Mouse (Mus musculus): ENCODE results near the gene Gstm5.
"Not testable (repeated sequence)": the region's sequence is repeated elsewhere in the genome, so short reads cannot be mapped to it uniquely, and the experiment has no call there.

The Gstm5 gene

GRCm38 (mm10) chr3:107873335-107874251 is 22.0 kb upstream of the Gstm5 start:
- no peak for DNase-seq (ENCODE audit: low spot score in 2 of 2)

DNA sequence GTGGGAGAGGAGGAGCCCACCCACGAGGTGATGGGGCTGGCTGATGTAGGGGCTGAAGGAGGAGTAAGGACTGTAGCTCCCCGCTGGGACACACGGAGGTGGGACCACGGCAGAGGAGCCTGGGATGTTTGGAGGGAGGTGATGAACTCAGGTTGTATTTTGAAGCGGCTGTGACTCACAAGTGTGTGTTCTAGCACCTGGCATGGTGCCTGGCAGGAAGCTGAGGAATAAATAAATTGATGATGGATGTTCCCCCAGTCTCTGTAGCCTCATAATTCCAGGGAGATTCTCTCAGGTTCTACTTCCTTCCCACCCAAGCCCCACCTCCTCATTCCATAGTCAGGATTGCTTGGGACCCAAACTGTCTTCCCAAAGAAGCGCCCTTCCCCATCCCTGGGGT is 20.4 kb upstream of the Gstm5 start:
- DNase-seq (ENCODE audit: low spot score in 2 of 2): no peak

DNA sequence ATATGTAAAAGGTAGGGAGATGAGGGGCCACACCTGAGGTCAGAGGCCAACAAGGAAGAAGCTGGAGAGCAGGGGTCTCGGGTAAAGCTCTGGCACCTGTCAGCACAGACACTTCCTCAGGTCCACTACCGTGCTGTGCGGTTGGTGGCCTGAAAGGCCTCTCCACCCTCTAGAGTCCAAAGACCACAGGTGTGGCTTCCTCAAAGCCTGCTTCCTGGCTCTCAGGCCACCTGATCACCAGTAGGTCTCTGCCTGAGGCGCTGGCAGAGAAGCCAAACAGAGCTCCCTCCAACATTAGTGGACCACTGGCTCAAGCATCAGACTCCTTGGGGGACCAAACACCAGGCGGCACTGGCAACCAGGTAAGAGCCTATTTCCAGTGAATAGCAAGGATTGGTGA is 18.6 kb upstream of the Gstm5 start, which contains the start of gene Eps8l3:
Gene Eps8l3, plus strand, starts transcription at position 225 of the 400 bp plus-strand sequence.
- no peak for DNase-seq (ENCODE audit: low spot score in 2 of 2)

DNA sequence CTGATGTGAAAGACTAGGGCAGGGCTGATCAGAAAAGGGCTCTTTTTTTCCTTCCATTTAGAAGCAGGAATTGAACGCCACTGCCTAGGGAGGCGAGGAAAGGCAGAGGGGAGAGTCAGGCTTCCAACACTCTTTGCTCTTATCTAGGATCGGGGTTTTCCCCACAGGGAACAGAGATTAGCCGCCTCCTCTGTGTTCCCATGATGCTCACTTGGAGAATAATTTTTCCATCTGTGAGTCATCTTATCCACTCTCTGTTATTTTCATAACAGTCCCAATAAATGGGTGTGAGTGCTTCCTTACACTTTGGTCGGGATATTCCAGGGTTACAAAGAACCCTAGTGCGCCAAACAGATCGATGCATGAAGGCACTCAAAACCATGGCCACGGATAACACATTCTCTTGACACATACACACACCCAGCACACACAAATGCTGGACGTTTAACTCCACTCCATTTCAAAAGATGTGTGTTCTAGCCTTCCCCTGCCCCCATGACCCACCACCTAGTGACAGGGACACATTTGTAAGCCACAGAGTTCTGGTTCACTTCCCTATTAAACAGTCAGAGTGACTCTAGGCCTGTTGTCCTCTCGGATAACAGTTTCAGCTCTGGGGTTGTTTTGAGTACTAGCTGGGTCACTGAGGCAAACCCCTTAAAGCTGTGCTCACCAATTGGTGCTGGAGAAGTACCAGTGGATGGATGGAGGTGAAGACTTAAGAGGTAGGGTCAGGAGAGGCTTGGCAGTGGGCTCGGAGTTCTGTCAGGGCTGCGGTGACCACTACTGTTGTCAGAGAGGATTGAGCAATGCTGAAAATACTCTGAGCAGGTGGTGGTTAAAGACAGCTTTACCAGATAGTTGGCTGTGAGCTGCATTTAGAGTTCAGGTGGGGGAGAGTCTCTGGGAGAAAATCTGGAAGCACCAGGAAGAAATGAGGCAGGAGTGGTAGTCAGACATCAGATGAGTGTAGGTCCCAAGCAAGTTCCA is 17.6 kb upstream of the Gstm5 start:
- no peak for DNase-seq (ENCODE audit: low spot score in 2 of 2)

DNA sequence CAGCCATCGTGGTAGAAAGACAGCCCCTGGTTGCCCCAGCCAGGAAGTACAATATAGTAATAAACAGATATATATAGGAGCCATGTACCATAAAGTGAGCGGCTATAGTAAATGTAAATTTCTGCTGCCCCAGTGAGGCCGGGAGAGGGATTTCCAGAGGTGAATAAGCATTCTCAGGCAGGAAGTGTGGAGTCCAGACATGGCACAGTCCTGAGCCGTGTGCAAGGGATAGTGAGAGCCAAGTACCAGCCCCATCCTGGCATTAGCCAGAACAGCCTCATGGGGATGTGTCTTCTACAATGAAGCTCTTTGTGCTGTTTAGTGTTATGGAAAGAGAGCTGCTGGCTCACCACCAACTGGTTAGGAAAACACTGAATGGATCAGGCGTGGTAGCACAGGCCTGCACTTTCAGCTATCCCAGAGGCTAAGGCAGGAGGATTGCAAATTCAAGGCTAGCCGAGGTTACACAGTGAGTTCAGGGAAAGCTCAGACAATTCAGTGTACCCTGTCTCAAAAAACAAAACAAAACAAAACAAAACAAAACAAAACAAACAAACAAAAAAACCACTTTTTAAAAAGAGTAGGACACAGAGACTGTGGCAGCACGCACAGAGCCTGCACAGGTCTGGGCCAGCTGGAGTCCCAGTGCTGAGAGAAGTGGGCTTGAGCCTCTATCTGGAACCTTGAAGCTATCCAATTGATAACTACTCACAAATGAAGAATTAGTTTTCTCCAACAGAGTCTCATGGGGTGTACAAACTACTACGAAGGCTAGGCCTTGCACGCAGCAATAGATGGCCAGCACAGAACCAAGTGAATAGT is 7.7 kb upstream of the Gstm5 start:
- DNase-seq (ENCODE audit: low spot score in 2 of 2): no peak

GRCm38 (mm10) chr3:107889236-107889635 is 6.4 kb upstream of the Gstm5 start:
- DNase-seq (ENCODE audit: low spot score in 2 of 2): not testable (repeated sequence)

DNA sequence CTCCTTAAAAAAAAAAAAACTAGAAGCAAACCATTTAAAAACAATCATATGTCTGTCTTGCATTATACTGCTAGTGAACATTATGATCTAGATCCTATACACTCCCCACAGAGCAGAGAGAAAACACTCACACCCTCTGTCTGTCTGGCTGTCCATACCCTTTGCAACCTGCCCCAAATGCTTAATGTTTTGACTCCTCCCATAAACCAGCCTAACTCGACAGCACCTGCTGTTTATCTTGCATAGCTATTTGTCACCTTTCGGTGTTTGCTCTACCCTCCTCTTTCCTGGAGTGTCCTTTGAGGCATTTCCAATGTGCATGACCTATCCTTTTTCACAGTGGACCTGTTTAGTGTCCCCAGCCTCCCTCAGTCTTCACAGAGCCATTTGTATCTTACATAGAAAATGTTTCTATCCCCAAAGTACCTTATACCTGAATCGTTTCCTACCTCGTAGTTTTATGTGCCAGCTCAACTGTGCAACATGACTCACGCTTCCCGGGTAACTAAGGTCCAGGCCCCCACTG is 364 bp upstream of the Gstm5 start:
- no peak for DNase-seq (ENCODE audit: low spot score in 2 of 2)

GRCm38 (mm10) chr3:107898691-107899090 is 3.1 kb downstream of the Gstm5 start:
- DNase-seq (ENCODE audit: low spot score in 2 of 2): no peak

DNA sequence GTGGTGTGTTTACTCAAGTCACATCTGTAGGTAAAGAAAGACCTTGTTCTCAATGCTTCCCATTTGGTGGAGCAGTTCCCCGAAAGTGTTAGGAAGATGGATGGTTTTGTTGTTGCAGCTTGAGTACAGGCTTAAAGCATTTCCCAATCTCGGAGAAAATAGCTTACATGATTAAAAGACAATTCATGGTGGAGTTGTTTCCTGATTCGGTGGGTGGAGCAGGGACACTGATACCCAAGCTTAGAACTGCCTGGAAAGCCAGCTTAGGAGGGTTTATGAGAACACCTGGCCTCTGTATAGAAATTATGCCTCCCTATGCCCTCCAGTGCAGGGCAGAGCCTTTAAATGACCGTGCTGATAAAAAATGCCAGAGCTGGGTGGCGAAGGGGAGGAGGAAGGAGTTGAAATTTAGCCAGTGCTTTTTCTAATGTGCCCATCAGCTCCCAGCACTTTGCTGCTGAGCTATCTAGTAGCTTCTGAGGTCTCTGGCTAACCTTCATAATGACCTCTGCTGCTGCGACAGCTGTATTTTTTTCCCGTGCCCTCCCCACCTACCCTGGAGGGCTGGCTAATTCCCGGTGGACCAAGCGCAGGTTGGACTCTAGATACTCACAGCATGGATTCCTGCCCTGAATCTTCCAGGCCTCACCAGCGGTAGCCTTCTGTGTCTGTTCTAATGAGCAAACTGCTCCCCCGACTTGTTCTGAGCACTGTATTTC is 5.5 kb downstream of the Gstm5 start:
- DNase-seq (ENCODE audit: low spot score in 2 of 2): no peak

- no peak for DNase-seq (ENCODE audit: low spot score in 2 of 2)
These were observed 10.3 kb downstream of the Gstm5 start for GRCm38 (mm10) chr3:107905942-107906341.

DNA sequence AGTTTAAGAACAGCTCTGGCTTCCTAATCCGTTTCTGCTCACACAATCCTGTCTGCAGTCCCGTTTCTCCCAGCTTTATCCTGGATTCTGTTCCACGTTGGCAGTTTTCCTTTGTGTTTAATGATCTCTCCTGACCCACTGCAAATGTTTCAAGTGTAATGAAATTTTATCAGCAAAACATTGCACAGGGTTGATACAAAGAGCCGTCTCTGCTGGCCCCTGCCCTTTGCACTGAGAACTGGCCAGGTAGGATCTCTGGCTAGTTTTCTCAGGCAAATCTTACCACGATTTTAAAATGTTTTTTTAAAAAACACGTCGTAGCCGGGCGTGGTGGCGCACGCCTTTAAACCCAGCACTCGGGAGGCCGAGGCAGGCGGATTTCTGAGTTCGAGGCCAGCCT is 21.1 kb downstream of the Gstm5 start:
- DNase-seq (ENCODE audit: low spot score in 2 of 2): no peak

DNA sequence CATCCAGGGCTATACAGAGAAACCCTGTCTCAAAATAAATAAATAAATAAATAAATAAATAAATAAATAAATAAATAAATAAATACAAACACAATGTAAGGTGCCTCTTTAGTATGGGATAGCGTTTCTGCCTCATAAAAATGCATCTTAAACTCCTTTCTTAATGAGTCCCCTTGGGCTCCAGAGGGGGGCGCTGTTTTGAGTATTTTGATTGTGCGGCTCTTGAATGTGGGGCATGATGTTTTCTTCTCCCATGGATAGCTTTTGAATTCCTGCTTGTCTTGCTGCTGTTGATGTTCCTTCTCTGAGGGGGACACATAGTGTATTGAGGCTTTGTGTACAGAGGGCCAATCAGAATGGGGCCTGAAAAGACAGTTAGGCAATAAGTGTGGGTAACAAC is 21.5 kb downstream of the Gstm5 start:
- DNase-seq (ENCODE audit: low spot score in 2 of 2): no peak

GRCm38 (mm10) chr3:107917783-107918408 is 22.3 kb downstream of the Gstm5 start:
- peak; percentile 10 to 16 for DNase-seq (ENCODE audit: low spot score in 2 of 2)

DNA sequence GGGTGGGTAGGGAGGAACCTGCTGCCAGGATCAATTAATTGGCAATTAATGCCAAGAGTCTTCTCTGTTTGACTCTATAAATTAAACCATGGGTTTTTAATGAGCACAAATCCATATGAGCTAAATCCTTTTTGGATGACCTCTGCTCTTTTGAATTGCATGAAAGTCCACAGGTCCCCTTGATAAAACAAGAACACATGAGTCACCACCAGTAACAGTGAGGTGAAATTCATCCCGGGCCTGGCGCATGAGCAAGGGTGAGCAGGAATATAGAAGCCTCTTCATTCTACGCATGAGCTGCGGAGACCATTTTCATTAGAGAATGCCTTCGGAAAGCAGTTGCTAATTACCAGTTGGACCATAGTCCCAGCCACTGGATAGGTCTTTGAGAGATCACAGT is 24.7 kb downstream of the Gstm5 start:
- no peak for DNase-seq (ENCODE audit: low spot score in 2 of 2)

- no peak for DNase-seq (ENCODE audit: low spot score in 2 of 2)
These were observed 29.7 kb downstream of the Gstm5 start for GRCm38 (mm10) chr3:107925335-107925734.

- DNase-seq (ENCODE audit: low spot score in 2 of 2): no peak
These were observed 32.2 kb downstream of the Gstm5 start for GRCm38 (mm10) chr3:107927841-107928240.

GRCm38 (mm10) chr3:107928691-107929090 is 33.1 kb downstream of the Gstm5 start:
- no peak for DNase-seq (ENCODE audit: low spot score in 2 of 2)

DNA sequence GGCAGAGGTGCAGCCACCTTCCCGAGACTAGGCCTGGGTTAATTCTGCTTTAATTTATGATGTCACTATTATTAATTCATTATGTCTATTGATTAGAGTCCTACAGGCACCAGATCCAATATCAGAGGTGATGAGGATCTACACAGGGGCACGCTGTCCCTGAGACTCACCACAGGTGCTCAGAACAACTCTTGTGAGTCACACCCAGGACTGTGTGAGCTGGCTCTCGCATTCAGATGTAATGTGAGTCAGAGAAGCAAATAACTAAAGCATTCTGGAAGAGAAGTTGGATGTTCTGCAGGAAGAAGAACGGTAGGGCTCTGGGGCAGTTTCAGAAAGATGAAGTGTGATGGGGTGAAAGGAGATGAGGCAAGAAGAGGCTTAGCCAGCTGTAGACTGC is 33.6 kb downstream of the Gstm5 start:
- DNase-seq (ENCODE audit: low spot score in 2 of 2): no peak

DNA sequence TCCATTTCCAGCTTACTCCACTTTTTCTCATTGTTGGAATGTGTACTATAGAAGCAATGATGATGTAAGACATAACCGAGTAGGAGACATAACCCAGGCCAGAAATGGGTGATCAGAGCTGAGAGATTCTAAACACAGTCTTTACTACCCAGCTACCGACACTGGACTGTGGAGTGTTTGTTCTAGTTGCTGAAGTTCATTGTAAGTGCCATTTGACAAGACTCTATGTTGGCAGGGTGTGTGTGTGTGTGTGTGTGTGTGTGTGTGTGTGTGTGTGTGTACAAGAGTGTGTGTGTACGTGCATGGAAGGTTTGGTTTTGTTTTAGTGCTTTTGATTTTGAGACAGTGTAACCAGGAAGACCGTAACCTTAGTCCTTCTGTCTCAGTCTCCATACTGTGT is 34.1 kb downstream of the Gstm5 start:
- no peak for DNase-seq (ENCODE audit: low spot score in 2 of 2)

DNA sequence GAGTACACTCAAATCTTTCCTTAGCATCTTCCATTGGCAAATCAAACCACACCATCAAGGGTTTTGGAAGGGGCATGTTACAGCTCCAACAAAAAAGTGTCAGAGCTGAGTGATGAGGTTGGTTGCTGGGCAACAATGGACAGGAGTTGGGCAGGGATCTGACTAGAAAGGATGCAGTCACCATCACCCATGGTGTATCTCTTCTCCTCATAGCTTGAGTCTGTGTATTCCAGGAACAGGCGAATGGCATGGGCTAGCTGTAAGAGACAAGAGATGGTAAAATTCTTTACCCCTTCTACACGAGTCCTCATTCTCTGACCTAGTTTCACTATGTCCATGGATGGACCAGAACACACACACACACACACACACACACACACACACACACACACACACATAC is 35.5 kb downstream of the Gstm5 start:
- DNase-seq (ENCODE audit: low spot score in 2 of 2): no peak
